Mouse (Mus musculus) forebrain, embryonic 10.5 days (tissue): ENCODE data around the gene Ints7. TPM values are rescaled to one million over a fixed set of nuclear protein-coding genes. Genes with fewer than 3 reads are reported as not detected.

ENCODE experiments used
- DNase-seq: peaks from one replicate; pipeline ENCODE4 v3.0.0-alpha.2; 2017; ENCODE audit warnings: low spot score; ENCODE audit errors: extremely low spot score
- H3K27ac ChIP-seq: fragments of 300-500 bp; sonication (generic); 2 replicates; pipeline ENCODE4 v1.5.1; 2016; ENCODE audit warnings: mild to moderate bottlenecking
- H3K27me3 ChIP-seq: fragments of 300-500 bp; sonication (generic); 2 replicates; pipeline ENCODE4 v1.6.1; 2016; ENCODE audit warnings: mild to moderate bottlenecking; ENCODE audit not compliant: poor library complexity, severe bottlenecking
- H3K36me3 ChIP-seq: fragments of 300-500 bp; sonication (generic); replicated peaks from 2 replicates; pipeline ENCODE4 v1.6.1; 2016; ENCODE audit warnings: mild to moderate bottlenecking, moderate library complexity
- H3K4me1 ChIP-seq: fragments of 300-500 bp; sonication (generic); 2 replicates; pipeline ENCODE4 v1.6.1; 2016
- H3K4me3 ChIP-seq: fragments of 300-500 bp; sonication (generic); 2 replicates; pipeline ENCODE4 v1.5.1; 2016; ENCODE audit warnings: mild to moderate bottlenecking, moderate library complexity
- H3K9me3 ChIP-seq: fragments of 300-500 bp; sonication (generic); 2 replicates; pipeline ENCODE4 v1.6.1; 2016; ENCODE audit warnings: mild to moderate bottlenecking, moderate library complexity
- WGBS: fragments of 180-500 bp; shearing (Covaris S2); methylation state at CpG from one replicate; pipeline ENCODE4 v1.1.7; 2016; 5-methylcytosine and 5-hydroxymethylcytosine counted together
- polyA plus RNA-seq: library from polyadenylated mRNA; unstranded; fragments of >200 nt; fragmentation: Nextera tagmentation; extraction: Ambion mirVana; gene quantifications from 2 replicates; pipeline ENCODE4 v1.2.1, GENCODE M21; 2016

Gene Ints7
- polyA plus RNA-seq, 1 experiment from 2014 or later = 92.6 TPM

GRCm38 (mm10) chr1:191642903-191643302 is 67.5 kb downstream of the Ints7 start:
- no peak overlapping the region for H3K4me3 ChIP-seq
- H3K4me1 ChIP-seq = peaks cover 27% of the 10 kb centered on the region
- no peak overlapping the region for H3K27ac ChIP-seq
- no peak for DNase-seq
- peaks cover 18% of the 10 kb centered on the region for H3K27me3 ChIP-seq
- no peaks in the 10 kb centered on the region for H3K9me3 ChIP-seq
- 65% methylated on average over 4 of the region's 4 CpGs for WGBS
- no peaks in the 10 kb centered on the region for H3K36me3 ChIP-seq

- peaks cover 16% of the 10 kb centered on the region for H3K4me1 ChIP-seq
- H3K27me3 ChIP-seq = peaks cover 10% of the 10 kb centered on the region; the same call in 1 of the 2 replicates
- H3K4me3 ChIP-seq = no peak overlapping the region
- 76% methylated on average over 8 of the region's 8 CpGs for WGBS
- H3K36me3 ChIP-seq = no peaks in the 10 kb centered on the region
- DNase-seq = no peak
- H3K27ac ChIP-seq = no peak overlapping the region
- H3K9me3 ChIP-seq = no peaks in the 10 kb centered on the region
Observed at GRCm38 (mm10) chr1:191645921-191646320, 70.5 kb downstream of the Ints7 start.

- Histone ChIP-seq H3K4me1 (peaks cover 6% of the 10 kb centered on the region), H3K27me3 (0 out of 2 replicates have a peak, but pooled peaks cover 4% of the 10 kb centered on the region), H3K27ac (no peak overlapping the region), H3K36me3 (no peaks in the 10 kb centered on the region), H3K4me3 (no peak overlapping the region), H3K9me3 (no peaks in the 10 kb centered on the region)
- 92% methylated on average over 3 of the region's 3 CpGs for WGBS
- DNase-seq = no peak
Observed at GRCm38 (mm10) chr1:191647590-191647989, 72.2 kb downstream of the Ints7 start.

- Histone ChIP-seq H3K36me3 (no peaks in the 10 kb centered on the region), H3K27me3 (no peaks in the 10 kb centered on the region), H3K4me1 (peaks cover 15% of the 10 kb centered on the region; the same call in 1 of the 2 replicates), H3K9me3 (no peaks in the 10 kb centered on the region), H3K4me3 (no peak overlapping the region), H3K27ac (no peak overlapping the region)
- WGBS = 72% methylated on average over 3 of the region's 3 CpGs
- DNase-seq = no peak
Observed at GRCm38 (mm10) chr1:191659441-191659840, 84.0 kb downstream of the Ints7 start.

- WGBS = 81% methylated on average over 8 of the region's 8 CpGs
Observed at GRCm38 (mm10) chr1:191661019-191661796, 85.8 kb downstream of the Ints7 start.

GRCm38 (mm10) chr1:191662178-191662898 is 86.9 kb downstream of the Ints7 start:
- no peak overlapping the region for H3K27ac ChIP-seq
- 85% methylated on average over 9 of the region's 9 CpGs for WGBS
- no peaks in the 10 kb centered on the region for H3K9me3 ChIP-seq
- no peaks in the 10 kb centered on the region for H3K36me3 ChIP-seq
- H3K4me1 ChIP-seq = peaks cover 14% of the 10 kb centered on the region; the same call in 1 of the 2 replicates
- DNase-seq = no peak
- H3K4me3 ChIP-seq = no peak overlapping the region
- no peaks in the 10 kb centered on the region for H3K27me3 ChIP-seq

More at GRCm38 (mm10) chr1:191661019-191661796, 85.8 kb downstream of the Ints7 start:
- Histone ChIP-seq H3K27ac (no peak overlapping the region), H3K4me3 (no peak overlapping the region), H3K9me3 (no peaks in the 10 kb centered on the region), H3K4me1 (peaks cover 15% of the 10 kb centered on the region; the same call in 1 of the 2 replicates), H3K27me3 (no peaks in the 10 kb centered on the region), H3K36me3 (no peaks in the 10 kb centered on the region)
- DNase-seq = no peak

GRCm38 (mm10) chr1:191662899-191663500 is 87.6 kb downstream of the Ints7 start:
- 77% methylated on average over 8 of the region's 8 CpGs for WGBS
- DNase-seq = no peak

GRCm38 (mm10) chr1:191663603-191664002 is 88.2 kb downstream of the Ints7 start:
- Histone ChIP-seq H3K36me3 (no peaks in the 10 kb centered on the region), H3K27me3 (no peaks in the 10 kb centered on the region), H3K4me1 (peaks cover 11% of the 10 kb centered on the region; the same call in 1 of the 2 replicates), H3K27ac (no peak overlapping the region), H3K9me3 (no peaks in the 10 kb centered on the region), H3K4me3 (no peak overlapping the region)
- no peak for DNase-seq
- 95% methylated on average over 6 of the region's 6 CpGs for WGBS

More at GRCm38 (mm10) chr1:191662899-191663500, 87.6 kb downstream of the Ints7 start:
- peaks cover 11% of the 10 kb centered on the region; the same call in 1 of the 2 replicates for H3K4me1 ChIP-seq
- H3K4me3 ChIP-seq = no peak overlapping the region
- no peaks in the 10 kb centered on the region for H3K9me3 ChIP-seq
- H3K36me3 ChIP-seq = no peaks in the 10 kb centered on the region
- no peak overlapping the region for H3K27ac ChIP-seq
- no peaks in the 10 kb centered on the region for H3K27me3 ChIP-seq

GRCm38 (mm10) chr1:191666351-191666750 is 90.9 kb downstream of the Ints7 start:
- no peak overlapping the region for H3K4me3 ChIP-seq
- no peaks in the 10 kb centered on the region for H3K27me3 ChIP-seq
- H3K27ac ChIP-seq = no peak overlapping the region
- peaks cover 1% of the 10 kb centered on the region; the same call in 1 of the 2 replicates for H3K4me1 ChIP-seq
- WGBS = 86% methylated on average over 11 of the region's 11 CpGs
- DNase-seq = no peak
- H3K9me3 ChIP-seq = no peaks in the 10 kb centered on the region
- H3K36me3 ChIP-seq = no peaks in the 10 kb centered on the region

GRCm38 (mm10) chr1:191668030-191668429 is 92.6 kb downstream of the Ints7 start:
- DNase-seq = no peak
- no peaks in the 10 kb centered on the region for H3K4me1 ChIP-seq
- H3K27ac ChIP-seq = no peak overlapping the region
- no peaks in the 10 kb centered on the region for H3K9me3 ChIP-seq
- no peaks in the 10 kb centered on the region for H3K36me3 ChIP-seq
- H3K27me3 ChIP-seq = no peaks in the 10 kb centered on the region
- WGBS = 93% methylated on average over 9 of the region's 9 CpGs
- H3K4me3 ChIP-seq = no peak overlapping the region
